Mouse (Mus musculus) brown adipose tissue, adult 24 weeks (tissue): ENCODE measurements around the gene Gm13288. TPM values are rescaled to one million over a fixed set of nuclear protein-coding genes. Genes with fewer than 3 reads are reported as not detected.
A peak's percentile ranks its signal among the peaks of the same experiment; 100 is the strongest.
"Not testable (repeated sequence)": the region's sequence is repeated elsewhere in the genome, so short reads cannot be mapped to it uniquely, and the experiment has no call there.

Source experiments
- H3K27ac ChIP-seq: fragments of 200-500 bp; replicated peaks from 2 replicates; pipeline ENCODE4 v1.5.1; 2012; ENCODE audit warnings: low read depth, mild to moderate bottlenecking, low read length
- H3K4me1 ChIP-seq: fragments of 200-500 bp; 2 replicates; pipeline ENCODE4 v1.6.1; 2012; ENCODE audit warnings: low read length, mixed read lengths; ENCODE audit not compliant: control insufficient read depth, insufficient read depth, insufficient read length
- H3K4me3 ChIP-seq: fragments of 200-500 bp; 2 replicates; pipeline ENCODE4 v1.5.1; 2012; ENCODE audit warnings: low read depth, mild to moderate bottlenecking, low read length, moderate library complexity; ENCODE audit not compliant: insufficient read depth
- polyA plus RNA-seq: library from polyadenylated mRNA; stranded (reverse); fragments of >200 nt; gene quantifications from 2 replicates; pipeline ENCODE4 v1.2.4, GENCODE M21; 2012; ENCODE audit not compliant: missing spikeins, insufficient read depth, insufficient read length

Gene Gm13288
- polyA plus RNA-seq = not detected in 2 replicates

- H3K27ac ChIP-seq, H3K4me3 ChIP-seq, H3K4me1 ChIP-seq: not testable (repeated sequence)
Observed at GRCm38 (mm10) chr4:88805231-88805630, at the start of gene Gm13288. TSS of gene Gm13288 (plus strand) at chr4:88805531.

DNA sequence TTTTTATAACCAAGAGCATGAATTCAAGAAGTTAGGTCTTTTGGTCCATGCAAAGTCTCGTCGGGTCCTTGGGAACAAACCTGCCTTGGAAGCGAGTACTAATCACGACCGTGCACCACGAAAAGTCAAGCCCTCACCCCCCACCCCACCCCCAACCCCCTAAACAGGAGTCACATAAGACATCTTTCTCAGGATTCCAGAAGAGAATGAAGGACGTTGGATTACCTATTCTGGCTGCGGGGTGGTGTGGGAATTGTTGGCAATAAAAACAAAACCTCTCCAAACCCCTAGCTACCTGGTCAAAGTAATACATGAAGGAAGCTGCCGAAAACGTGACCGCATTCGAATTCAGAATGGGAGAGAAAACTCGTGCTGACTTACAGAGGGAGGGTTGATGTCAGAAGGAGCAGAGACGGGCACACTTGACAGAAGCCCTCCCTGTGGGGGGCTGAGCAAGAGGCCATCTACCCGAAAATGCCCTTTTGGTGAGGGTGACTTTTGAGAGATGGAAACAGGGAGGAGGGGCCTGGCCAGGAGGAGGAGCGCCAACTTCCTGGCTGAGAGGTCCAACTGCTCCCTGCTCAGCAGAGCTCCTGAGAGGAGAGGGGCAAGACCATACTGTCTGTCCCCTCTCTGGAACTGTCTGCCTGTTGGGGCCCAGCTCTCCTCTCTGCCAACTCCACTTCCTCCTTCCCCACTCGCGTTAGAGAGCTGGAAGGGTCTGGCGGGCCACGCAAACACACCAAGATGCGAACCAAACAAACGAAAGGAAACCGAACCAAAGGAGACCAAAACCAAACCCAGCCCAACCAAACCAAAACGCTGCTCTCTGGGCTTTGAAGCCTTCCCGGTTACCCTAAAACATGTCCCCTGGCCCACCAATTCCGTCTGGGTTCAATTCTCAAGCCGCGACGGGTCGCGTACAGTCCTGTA lies 48.5 kb upstream of the Gm13288 start:
- Histone ChIP-seq H3K27ac (peak overlapping the region; percentile 71), H3K4me3 (peak overlapping the region; percentile 67)
- H3K4me1 ChIP-seq = not testable (repeated sequence)

DNA sequence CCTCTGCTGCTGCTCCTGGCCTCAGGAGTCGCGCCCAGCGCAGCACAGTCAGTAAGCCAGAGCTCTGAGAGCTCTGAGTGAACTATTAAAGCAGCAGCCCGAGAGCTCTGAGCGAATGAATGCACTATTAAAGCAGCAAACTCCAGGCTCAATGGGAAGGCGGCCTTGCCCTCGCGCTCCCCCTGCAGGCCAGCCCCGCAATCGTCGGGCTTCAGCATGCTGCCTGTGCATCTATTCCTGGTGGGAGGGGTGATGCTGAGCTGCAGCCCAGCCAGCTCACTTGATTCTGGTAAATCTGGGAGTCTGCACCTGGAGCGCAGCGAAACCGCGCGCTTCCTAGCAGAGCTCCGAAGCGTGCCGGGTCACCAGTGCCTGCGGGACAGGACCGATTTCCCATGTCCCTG lies 47.7 kb upstream of the Gm13288 start:
- not testable (repeated sequence) for H3K27ac ChIP-seq, H3K4me1 ChIP-seq
- peak overlapping the region; percentile 67 for H3K4me3 ChIP-seq

DNA sequence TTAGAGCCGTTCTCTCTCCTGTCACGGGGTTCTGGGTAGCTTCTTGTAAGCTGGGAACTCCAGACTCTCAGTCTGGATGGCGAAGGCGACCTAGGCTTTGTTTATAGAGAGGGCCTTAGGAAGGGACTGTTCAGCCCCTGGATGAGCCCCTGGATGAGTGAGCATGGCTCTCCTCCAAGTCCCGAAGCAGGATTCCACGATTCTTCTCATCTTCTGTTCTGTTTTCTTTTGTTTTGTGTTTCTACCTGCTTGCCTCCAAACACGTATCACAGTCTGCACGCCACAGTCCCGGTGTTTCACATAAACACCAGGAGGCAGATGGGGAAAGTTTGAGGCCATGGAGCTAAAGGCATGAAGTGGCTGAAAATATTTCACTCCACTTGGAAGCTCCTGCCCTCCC lies 46.6 kb upstream of the Gm13288 start:
- not testable (repeated sequence) for H3K4me3 ChIP-seq, H3K27ac ChIP-seq, H3K4me1 ChIP-seq

DNA sequence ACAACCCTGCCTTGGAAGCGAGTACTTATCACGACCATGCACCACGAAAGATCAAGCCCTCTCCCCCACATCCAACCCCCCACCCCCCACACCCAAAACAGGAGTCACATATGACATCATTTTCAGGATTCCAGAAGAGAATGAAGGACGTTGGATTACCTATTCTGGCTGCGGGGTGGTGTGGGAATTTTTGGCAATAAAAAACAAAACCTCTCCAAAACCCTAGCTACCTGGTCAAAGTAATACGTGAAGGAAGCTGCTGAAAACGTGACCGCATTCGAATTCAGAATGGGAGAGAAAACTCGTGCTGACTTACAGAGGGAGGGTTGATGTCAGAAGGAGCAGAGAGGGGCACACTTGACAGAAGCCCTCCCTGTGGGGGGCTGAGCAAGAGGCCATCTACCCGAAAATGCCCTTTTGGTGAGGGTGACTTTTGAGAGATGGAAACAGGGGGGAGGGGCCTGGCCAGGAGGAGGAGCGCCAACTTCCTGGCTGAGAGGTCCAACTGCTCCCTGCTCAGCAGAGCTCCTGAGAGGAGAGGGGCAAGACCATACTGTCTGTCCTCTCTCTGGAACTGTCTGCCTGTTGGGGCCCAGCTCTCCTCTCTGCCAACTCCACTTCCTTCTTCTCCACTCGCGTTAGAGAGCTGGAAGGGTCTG lies 45.6 kb upstream of the Gm13288 start, which contains the start of gene Gm13283:
Gene Gm13283 (plus strand): TSS at position 510 of the 659 bp plus-strand sequence.
- Histone ChIP-seq H3K4me3 (peak within 1 kb of the TSS; percentile 56), H3K27ac (peak within 1 kb of the TSS; percentile 47; the same call in 1 of the 2 replicates)
- H3K4me1 ChIP-seq = not testable (repeated sequence)

DNA sequence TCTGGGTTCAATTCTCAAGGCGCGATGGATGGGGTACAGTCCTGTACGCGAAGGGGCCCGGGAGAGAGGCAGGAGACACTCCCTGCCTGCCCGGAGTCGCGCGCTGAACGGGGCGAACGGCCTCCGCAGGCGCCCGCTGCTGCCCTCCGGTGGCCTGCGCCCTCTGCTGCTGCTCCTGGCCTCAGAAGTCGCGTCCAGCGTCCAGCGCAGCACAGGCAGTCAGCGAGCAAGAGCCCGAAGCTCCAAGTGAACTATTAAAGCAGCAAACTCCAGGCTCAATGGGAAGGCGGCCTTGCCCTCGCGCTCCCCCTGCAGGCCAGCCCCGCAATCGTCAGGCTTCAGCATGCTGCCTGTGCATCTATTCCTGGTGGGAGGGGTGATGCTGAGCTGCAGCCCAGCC lies 44.9 kb upstream of the Gm13288 start:
- H3K4me3 ChIP-seq = peak overlapping the region; percentile 56

DNA sequence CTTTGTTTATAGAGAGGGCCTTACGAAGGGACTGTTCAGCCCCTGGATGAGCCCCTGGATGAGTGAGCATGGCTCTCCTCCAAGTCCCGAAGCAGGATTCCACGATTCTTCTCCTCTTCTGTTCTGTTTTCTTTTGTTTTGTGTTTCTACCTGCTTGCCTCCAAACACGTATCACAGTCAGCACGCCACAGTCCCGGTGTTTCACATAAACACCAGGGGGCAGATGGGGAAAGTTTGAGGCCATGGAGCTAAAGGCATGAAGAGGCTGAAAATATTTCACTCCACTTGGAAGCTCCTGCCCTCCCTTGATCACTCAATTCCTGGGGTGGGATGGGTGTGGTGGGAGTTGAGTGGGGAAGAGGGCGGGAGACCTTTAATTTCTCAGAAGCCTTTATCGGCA lies 43.6 kb upstream of the Gm13288 start:
- not testable (repeated sequence) for H3K4me3 ChIP-seq, H3K27ac ChIP-seq, H3K4me1 ChIP-seq

More for the DNA sequence above, 44.9 kb upstream of the Gm13288 start:
- H3K4me1 ChIP-seq = not testable (repeated sequence)
- H3K27ac ChIP-seq = peak overlapping the region; percentile 47; the same call in 1 of the 2 replicates

DNA sequence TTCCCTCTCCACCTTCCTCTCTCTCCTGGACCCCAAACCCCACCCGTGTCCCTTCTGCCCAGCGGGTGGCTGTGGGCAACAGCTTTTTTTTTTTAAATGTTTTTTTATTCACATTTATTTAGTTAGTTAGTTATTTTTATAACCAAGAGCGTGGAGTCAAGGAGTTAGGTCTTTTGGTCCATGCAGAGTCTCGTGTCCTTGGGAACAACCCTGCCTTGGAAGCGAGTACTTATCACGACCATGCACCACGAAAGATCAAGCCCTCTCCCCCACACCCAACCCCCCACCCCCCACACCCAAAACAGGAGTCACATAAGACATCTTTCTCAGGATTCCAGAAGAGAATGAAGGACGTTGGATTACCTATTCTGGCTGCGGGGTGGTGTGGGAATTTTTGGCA lies 43.0 kb upstream of the Gm13288 start:
- H3K4me3 ChIP-seq, H3K4me1 ChIP-seq, H3K27ac ChIP-seq: not testable (repeated sequence)

GRCm38 (mm10) chr4:88763384-88764018 lies 41.8 kb upstream of the Gm13288 start:
- peak overlapping the region; percentile 44 for H3K4me3 ChIP-seq
- H3K27ac ChIP-seq, H3K4me1 ChIP-seq: not testable (repeated sequence)

GRCm38 (mm10) chr4:88773534-88773933 lies 31.8 kb upstream of the Gm13288 start, which contains the start of gene Gm13290:
TSS of gene Gm13290 (plus strand) at chr4:88773834.
- H3K27ac ChIP-seq, H3K4me1 ChIP-seq: not testable (repeated sequence)

DNA sequence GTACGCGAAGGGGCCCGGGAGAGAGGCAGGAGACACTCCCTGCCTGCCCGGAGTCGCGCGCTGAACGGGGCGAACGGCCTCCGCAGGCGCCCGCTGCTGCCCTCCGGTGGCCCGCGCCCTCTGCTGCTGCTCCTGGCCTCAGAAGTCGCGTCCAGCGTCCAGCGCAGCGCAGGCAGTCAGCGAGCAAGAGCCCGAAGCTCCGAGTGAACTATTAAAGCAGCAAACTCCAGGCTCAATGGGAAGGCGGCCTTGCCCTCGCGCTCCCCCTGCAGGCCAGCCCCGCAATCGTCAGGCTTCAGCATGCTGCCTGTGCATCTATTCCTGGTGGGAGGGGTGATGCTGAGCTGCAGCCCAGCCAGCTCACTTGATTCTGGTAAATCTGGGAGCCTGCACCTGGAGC lies 28.7 kb upstream of the Gm13288 start, which contains the start of gene Gm13289:
Gene Gm13289 (plus strand): TSS at position 301 of the 400 bp plus-strand sequence.
- H3K4me1 ChIP-seq, H3K27ac ChIP-seq, H3K4me3 ChIP-seq: not testable (repeated sequence)

More at GRCm38 (mm10) chr4:88773534-88773933, 31.8 kb upstream of the Gm13288 start, which contains the start of gene Gm13290:
- H3K4me3 ChIP-seq = not testable (repeated sequence)

DNA sequence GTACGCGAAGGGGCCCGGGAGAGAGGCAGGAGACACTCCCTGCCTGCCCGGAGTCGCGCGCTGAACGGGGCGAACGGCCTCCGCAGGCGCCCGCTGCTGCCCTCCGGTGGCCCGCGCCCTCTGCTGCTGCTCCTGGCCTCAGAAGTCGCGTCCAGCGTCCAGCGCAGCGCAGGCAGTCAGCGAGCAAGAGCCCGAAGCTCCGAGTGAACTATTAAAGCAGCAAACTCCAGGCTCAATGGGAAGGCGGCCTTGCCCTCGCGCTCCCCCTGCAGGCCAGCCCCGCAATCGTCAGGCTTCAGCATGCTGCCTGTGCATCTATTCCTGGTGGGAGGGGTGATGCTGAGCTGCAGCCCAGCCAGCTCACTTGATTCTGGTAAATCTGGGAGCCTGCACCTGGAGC lies 25.8 kb upstream of the Gm13288 start, which contains the start of gene Gm13272:
Gene Gm13272 (plus strand): TSS at position 301 of the 400 bp plus-strand sequence.
- not testable (repeated sequence) for H3K4me3 ChIP-seq, H3K4me1 ChIP-seq, H3K27ac ChIP-seq

GRCm38 (mm10) chr4:88780320-88780719 lies 25.0 kb upstream of the Gm13288 start:
- not testable (repeated sequence) for H3K4me3 ChIP-seq, H3K27ac ChIP-seq, H3K4me1 ChIP-seq

- Histone ChIP-seq H3K4me3 (peak within 1 kb of the TSS; percentile 48), H3K27ac (peak within 1 kb of the TSS; percentile 56)
- H3K4me1 ChIP-seq = not testable (repeated sequence)
Observed at GRCm38 (mm10) chr4:88781831-88782230, 23.5 kb upstream of the Gm13288 start, which contains the start of gene Ifnz. TSS of gene Ifnz (plus strand) at chr4:88782131.

DNA sequence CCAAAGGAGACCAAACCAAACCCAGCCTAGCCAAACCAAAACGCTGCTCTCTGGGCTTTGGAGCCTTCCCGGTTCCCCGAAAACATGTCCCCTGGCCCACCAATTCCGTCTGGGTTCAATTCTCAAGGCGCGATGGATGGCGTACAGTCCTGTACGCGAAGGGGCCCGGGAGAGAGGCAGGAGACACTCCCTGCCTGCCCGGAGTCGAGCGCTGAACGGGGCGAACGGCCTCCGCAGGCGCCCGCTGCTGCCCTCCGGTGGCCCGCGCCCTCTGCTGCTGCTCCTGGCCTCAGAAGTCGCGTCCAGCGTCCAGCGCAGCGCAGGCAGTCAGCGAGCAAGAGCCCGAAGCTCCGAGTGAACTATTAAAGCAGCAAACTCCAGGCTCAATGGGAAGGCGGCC lies 23.0 kb upstream of the Gm13288 start:
- peak overlapping the region; percentile 48 for H3K4me3 ChIP-seq
- not testable (repeated sequence) for H3K4me1 ChIP-seq
- peak overlapping the region; percentile 56 for H3K27ac ChIP-seq
